Mouse (Mus musculus): ENCODE results near the gene Tnfrsf8.

Tnfrsf8 gene

DNA sequence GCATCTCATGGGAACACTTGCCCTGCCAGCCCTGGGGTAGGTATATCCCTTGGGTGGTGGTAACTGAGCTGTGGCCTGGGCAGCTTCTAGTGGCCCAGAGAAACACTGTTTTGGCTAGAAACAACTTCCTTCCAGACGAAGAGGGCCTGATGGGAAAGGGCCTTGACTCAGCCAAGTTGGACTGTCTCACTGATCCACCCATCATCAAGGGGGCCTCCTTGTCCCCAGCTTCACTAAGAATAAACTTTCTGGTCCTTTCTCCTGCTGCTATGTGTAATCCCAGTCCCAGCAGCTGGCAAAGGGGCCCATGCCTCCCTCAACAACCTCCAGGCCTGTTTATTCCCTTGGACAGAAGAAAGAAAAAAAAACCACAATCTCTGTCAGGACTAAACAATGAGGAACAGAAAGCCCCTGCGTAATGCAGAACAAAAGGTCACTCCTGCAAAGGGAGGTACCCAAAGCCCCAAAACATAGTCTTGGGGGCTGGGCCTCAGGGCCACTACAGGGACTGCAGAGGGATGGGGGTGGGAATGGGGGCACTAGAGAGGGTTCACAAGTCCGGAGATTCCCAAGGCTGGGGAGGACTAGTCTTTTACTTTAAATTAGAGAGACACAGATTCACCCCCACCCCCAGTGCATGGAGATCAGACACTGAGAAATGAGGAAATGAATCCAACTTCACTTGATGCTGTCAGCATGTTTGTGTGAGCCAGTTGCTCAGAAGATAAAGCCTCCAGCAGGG, 81.3 kb downstream of the Tnfrsf8 start:
- in situ Hi-C loops (cut with MboI), result no loop called here

DNA sequence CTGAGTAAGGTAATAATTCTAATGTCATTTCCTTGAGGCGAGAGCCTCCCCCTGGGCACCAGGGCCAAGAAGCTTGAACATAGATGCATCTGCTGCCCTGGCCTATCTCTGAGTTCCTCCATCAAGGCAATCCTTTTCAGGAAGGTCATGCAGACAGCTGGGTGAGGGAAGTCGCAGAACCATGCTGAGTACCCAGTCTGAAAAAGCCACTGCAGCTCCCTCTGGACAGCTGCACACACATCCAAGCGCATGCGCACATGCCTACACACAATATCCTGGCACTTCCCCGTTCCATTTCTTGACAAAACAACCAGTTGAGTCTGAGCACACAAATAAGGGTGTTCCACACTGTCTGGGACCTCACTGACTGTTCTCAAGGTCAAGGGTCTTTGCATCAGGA, 83.2 kb downstream of the Tnfrsf8 start:
- in situ Hi-C loops (cut with MboI), result no loop called here

- in situ Hi-C loops (cut with MboI), result no loop called here
Measured at GRCm38 (mm10) chr4:145230647-145231046, 84.3 kb downstream of the Tnfrsf8 start.

GRCm38 (mm10) chr4:145229524-145230163, 85.3 kb downstream of the Tnfrsf8 start:
- in situ Hi-C loops (cut with MboI), result no loop called here

DNA sequence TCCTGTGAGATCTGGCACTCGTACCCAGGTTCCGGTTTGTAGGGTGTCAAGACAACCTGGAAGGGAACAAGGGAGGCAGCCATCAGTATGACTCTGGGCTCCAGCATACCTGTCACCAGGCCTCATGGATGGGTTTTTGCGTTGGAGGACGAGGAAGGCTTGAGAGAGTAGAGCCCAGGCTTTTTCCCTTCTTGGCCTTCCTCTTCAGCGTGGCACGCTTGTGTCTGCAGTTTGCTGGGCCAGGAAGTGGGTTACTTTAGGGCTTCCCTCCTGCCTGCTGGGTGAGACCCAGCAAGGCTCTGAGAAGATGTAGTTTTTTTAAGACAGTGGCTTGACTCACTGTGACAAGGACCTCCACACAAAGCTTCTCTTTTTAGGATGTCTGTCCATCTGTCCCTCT, 85.9 kb downstream of the Tnfrsf8 start:
- in situ Hi-C loops (cut with MboI), result no loop called here

GRCm38 (mm10) chr4:145224613-145225012, 90.4 kb downstream of the Tnfrsf8 start:
- in situ Hi-C loops (cut with MboI), result no loop called here

DNA sequence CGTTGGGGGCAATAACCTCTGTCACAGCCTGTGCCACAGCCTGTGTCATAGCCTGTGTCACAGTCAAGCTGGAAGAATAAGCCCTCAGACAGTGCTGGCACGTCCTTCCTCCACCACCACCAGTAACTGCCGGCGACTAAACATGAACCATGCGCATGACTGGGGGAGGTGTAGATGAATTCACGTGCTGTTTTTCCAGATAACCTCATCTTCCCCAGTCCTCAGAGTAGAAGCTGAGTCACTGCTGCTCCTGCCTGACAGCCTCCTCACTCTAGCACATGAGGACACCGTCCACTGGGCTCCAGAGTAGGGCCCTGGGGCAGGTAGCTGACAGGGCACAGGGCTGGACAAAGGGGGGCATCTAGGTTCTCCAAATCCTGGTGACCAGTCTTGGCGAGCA, 92.9 kb downstream of the Tnfrsf8 start:
- in situ Hi-C loops (cut with MboI), result no loop called here

DNA sequence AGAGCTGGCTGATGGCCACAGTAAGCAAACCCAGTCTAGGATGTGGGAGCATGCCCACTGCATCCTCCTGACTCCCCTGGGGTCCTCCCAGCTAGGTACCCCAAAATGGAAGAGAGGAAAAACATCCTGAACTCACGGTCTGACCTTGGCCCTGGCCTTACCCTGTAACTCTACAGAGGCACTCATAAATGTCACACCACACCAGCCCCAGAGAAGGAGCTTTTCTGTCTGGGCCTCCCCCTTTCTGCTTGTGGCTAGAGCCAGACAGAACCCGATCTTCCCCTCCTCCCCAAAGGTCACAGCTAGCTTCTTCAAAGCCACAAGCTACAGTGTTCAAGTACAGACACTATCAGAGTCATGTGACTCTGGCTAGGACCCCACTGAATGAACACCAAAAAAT, 93.6 kb downstream of the Tnfrsf8 start:
- in situ Hi-C loops (cut with MboI), result no loop called here

- in situ Hi-C loops (cut with MboI), result no loop called here
Measured at GRCm38 (mm10) chr4:145220001-145220400, 95.0 kb downstream of the Tnfrsf8 start.

GRCm38 (mm10) chr4:145219240-145219985, 95.6 kb downstream of the Tnfrsf8 start:
- in situ Hi-C loops (cut with MboI), result no loop called here

GRCm38 (mm10) chr4:145217837-145218236, 97.1 kb downstream of the Tnfrsf8 start:
- in situ Hi-C loops (cut with MboI), result no loop called here

Measured in mature B cell (primary cell).